Mouse (Mus musculus) heart, embryonic 16.5 days (tissue): ENCODE measurements around the gene Nme2. TPM values are rescaled to one million over a fixed set of nuclear protein-coding genes. Genes with fewer than 3 reads are reported as not detected.

Experiments used
- ATAC-seq: fragments of 200-750 bp; cut with Nextera tagmentation; replicated peaks from 2 replicates; pipeline ENCODE4 v1.8.0; 2017; ENCODE audit warnings: moderate number of reproducible peaks; ENCODE audit not compliant: insufficient read depth, low FRiP score; ENCODE audit errors: extremely low read depth
- H3K27ac ChIP-seq: fragments of 300-500 bp; sonication (generic); 2 replicates; pipeline ENCODE4 v1.5.1; 2014; ENCODE audit warnings: mild to moderate bottlenecking, low read length, control low read depth, moderate library complexity
- H3K27me3 ChIP-seq: fragments of 300-500 bp; sonication (generic); 2 replicates; pipeline ENCODE4 v1.6.1; 2014; ENCODE audit warnings: low read length, mixed read lengths; ENCODE audit not compliant: control insufficient read depth, insufficient read depth
- H3K36me3 ChIP-seq: fragments of 300-500 bp; sonication (generic); 2 replicates; pipeline ENCODE4 v1.6.1; 2014; ENCODE audit not compliant: control insufficient read depth, insufficient read depth
- H3K4me1 ChIP-seq: fragments of 300-500 bp; sonication (generic); 2 replicates; pipeline ENCODE4 v1.6.1; 2014; ENCODE audit warnings: low read length, mixed read lengths; ENCODE audit not compliant: control insufficient read depth, insufficient read depth
- H3K4me2 ChIP-seq: fragments of 300-500 bp; sonication (generic); 2 replicates; pipeline ENCODE4 v1.6.1; 2014; ENCODE audit warnings: low read depth, mild to moderate bottlenecking, control low read depth, low read length
- H3K4me3 ChIP-seq: fragments of 300-500 bp; sonication (generic); 2 replicates; pipeline ENCODE4 v1.5.1; 2014; ENCODE audit warnings: mild to moderate bottlenecking, control low read depth, low read length
- H3K9ac ChIP-seq: fragments of 300-500 bp; sonication (generic); 2 replicates; pipeline ENCODE4 v1.6.1; 2014; ENCODE audit warnings: low read length, control low read depth
- H3K9me3 ChIP-seq: fragments of 300-500 bp; sonication (generic); replicated peaks from 2 replicates; pipeline ENCODE4 v1.6.1; 2016; ENCODE audit warnings: low read length; ENCODE audit not compliant: control insufficient read depth
- WGBS: fragments of 180-500 bp; shearing (Covaris S2); extraction: QIAGEN DNeasy Blood & Tissue Kit; methylation state at CpG from one replicate; pipeline ENCODE4 v1.1.7; 2014; 5-methylcytosine and 5-hydroxymethylcytosine counted together
- polyA plus RNA-seq: library from polyadenylated mRNA; unstranded; fragments of >200 nt; fragmentation: Nextera tagmentation; extraction: Ambion mirVana; gene quantifications from 2 replicates; pipeline ENCODE4 v1.2.1, GENCODE M21; 2015

Gene Nme2
- polyA plus RNA-seq, 1 experiment from 2014 or later: 420 TPM

- Histone ChIP-seq H3K4me3 (no peak overlapping the region), H3K36me3 (no peaks in the 10 kb centered on the region), H3K9ac (peak overlapping the region; percentile 11; the same call in 1 of the 2 replicates), H3K9me3 (no peaks in the 10 kb centered on the region), H3K4me2 (peak overlapping the region; percentile 42), H3K4me1 (peaks cover 19% of the 10 kb centered on the region), H3K27me3 (no peaks in the 10 kb centered on the region), H3K27ac (peak overlapping the region; percentile 96)
- peak; percentile 75 for ATAC-seq
- WGBS: 37% methylated on average over 12 of the region's 12 CpGs
Observed at GRCm38 (mm10) chr11:93988328-93989062, 32.4 kb upstream of the Nme2 start.

- ATAC-seq: peak; percentile 50
- Histone ChIP-seq H3K4me2 (peak overlapping the region; percentile 42), H3K27me3 (no peaks in the 10 kb centered on the region), H3K9ac (no peak overlapping the region; the same call in 1 of the 2 replicates), H3K27ac (peak overlapping the region; percentile 96), H3K4me3 (no peak overlapping the region), H3K4me1 (peaks cover 19% of the 10 kb centered on the region), H3K36me3 (no peaks in the 10 kb centered on the region), H3K9me3 (no peaks in the 10 kb centered on the region)
- 35% methylated on average over 8 of the region's 8 CpGs for WGBS
Observed at GRCm38 (mm10) chr11:93987625-93988327, 31.7 kb upstream of the Nme2 start.

- Histone ChIP-seq H3K36me3 (no peaks in the 10 kb centered on the region), H3K27ac (peak overlapping the region; percentile 96), H3K4me1 (peaks cover 19% of the 10 kb centered on the region), H3K9me3 (no peaks in the 10 kb centered on the region), H3K27me3 (no peaks in the 10 kb centered on the region), H3K4me3 (no peak overlapping the region), H3K4me2 (peak overlapping the region; percentile 3; the same call in 1 of the 2 replicates), H3K9ac (no peak overlapping the region; the same call in none of the 2 replicates)
- 77% methylated on average over 4 of the region's 4 CpGs for WGBS
- no peak for ATAC-seq
Observed at GRCm38 (mm10) chr11:93987026-93987425, 31.0 kb upstream of the Nme2 start.

GRCm38 (mm10) chr11:93986298-93986697 is 30.2 kb upstream of the Nme2 start:
- Histone ChIP-seq H3K4me2 (no peak overlapping the region), H3K27me3 (no peaks in the 10 kb centered on the region), H3K4me1 (peaks cover 19% of the 10 kb centered on the region), H3K9ac (no peak overlapping the region), H3K27ac (no peak overlapping the region), H3K4me3 (no peak overlapping the region), H3K36me3 (no peaks in the 10 kb centered on the region), H3K9me3 (no peaks in the 10 kb centered on the region)
- no peak for ATAC-seq

- no peaks in the 10 kb centered on the region for H3K27me3 ChIP-seq
- ATAC-seq: no peak
- H3K4me2 ChIP-seq: no peak overlapping the region
- no peaks in the 10 kb centered on the region for H3K36me3 ChIP-seq
- H3K27ac ChIP-seq: no peak overlapping the region
- no peaks in the 10 kb centered on the region for H3K9me3 ChIP-seq
- WGBS: 79% methylated on average over 5 of the region's 5 CpGs
- H3K9ac ChIP-seq: no peak overlapping the region
- peaks cover 19% of the 10 kb centered on the region for H3K4me1 ChIP-seq
- no peak overlapping the region for H3K4me3 ChIP-seq
Observed at GRCm38 (mm10) chr11:93985265-93985664, 29.2 kb upstream of the Nme2 start.

GRCm38 (mm10) chr11:93984619-93985018 is 28.6 kb upstream of the Nme2 start:
- H3K36me3 ChIP-seq: no peaks in the 10 kb centered on the region
- ATAC-seq: no peak
- H3K4me3 ChIP-seq: no peak overlapping the region
- no peaks in the 10 kb centered on the region for H3K9me3 ChIP-seq
- H3K4me2 ChIP-seq: no peak overlapping the region
- H3K4me1 ChIP-seq: peaks cover 19% of the 10 kb centered on the region
- no peak overlapping the region for H3K27ac ChIP-seq
- 86% methylated on average over 3 of the region's 3 CpGs for WGBS
- H3K9ac ChIP-seq: no peak overlapping the region
- H3K27me3 ChIP-seq: no peaks in the 10 kb centered on the region

GRCm38 (mm10) chr11:93979502-93980049 is 23.5 kb upstream of the Nme2 start:
- Histone ChIP-seq H3K9ac (no peak overlapping the region), H3K27me3 (no peaks in the 10 kb centered on the region), H3K36me3 (no peaks in the 10 kb centered on the region), H3K4me3 (no peak overlapping the region), H3K27ac (no peak overlapping the region), H3K4me2 (no peak overlapping the region), H3K9me3 (no peaks in the 10 kb centered on the region), H3K4me1 (no peaks in the 10 kb centered on the region)
- ATAC-seq: no peak
- WGBS: 58% methylated on average over 6 of the region's 6 CpGs

- H3K27me3 ChIP-seq: no peaks in the 10 kb centered on the region
- no peak overlapping the region for H3K27ac ChIP-seq
- 87% methylated on average over 5 of the region's 5 CpGs for WGBS
- no peak overlapping the region for H3K4me3 ChIP-seq
- H3K9ac ChIP-seq: no peak overlapping the region
- peaks cover 5% of the 10 kb centered on the region for H3K4me1 ChIP-seq
- no peak overlapping the region for H3K4me2 ChIP-seq
- ATAC-seq: no peak
- H3K36me3 ChIP-seq: no peaks in the 10 kb centered on the region
- no peaks in the 10 kb centered on the region for H3K9me3 ChIP-seq
Observed at GRCm38 (mm10) chr11:93972951-93973350, 16.9 kb upstream of the Nme2 start.

- no peak overlapping the region for H3K27ac ChIP-seq
- 73% methylated on average over 1 of the region's 1 CpGs for WGBS
- H3K4me1 ChIP-seq: peaks cover 13% of the 10 kb centered on the region
- H3K4me2 ChIP-seq: no peak overlapping the region
- no peak for ATAC-seq
- no peaks in the 10 kb centered on the region for H3K9me3 ChIP-seq
- H3K4me3 ChIP-seq: no peak overlapping the region
- H3K9ac ChIP-seq: no peak overlapping the region
- H3K27me3 ChIP-seq: no peaks in the 10 kb centered on the region
- peaks cover 10% of the 10 kb centered on the region for H3K36me3 ChIP-seq
Observed at GRCm38 (mm10) chr11:93969799-93970198, 13.7 kb upstream of the Nme2 start.
